Mouse (Mus musculus) kidney, postnatal 0 days (tissue): ENCODE data around the gene Gm10322. TPM values are rescaled to one million over a fixed set of nuclear protein-coding genes. Genes with fewer than 3 reads are reported as not detected.

Experiments used
- ATAC-seq: fragments of 200-750 bp; cut with Nextera tagmentation; replicated peaks from 2 replicates; pipeline ENCODE4 v1.8.0; 2017; ENCODE audit warnings: low read depth, moderate number of reproducible peaks, moderate TSS enrichment, moderate library complexity; ENCODE audit not compliant: low FRiP score
- DNase-seq: peaks from one replicate; pipeline ENCODE4 v3.0.0-alpha.2; 2016; ENCODE audit warnings: low spot score
- H3K27ac ChIP-seq: fragments of 300-500 bp; sonication (generic); 2 replicates; pipeline ENCODE4 v1.5.1; 2014; ENCODE audit warnings: mild to moderate bottlenecking
- H3K27me3 ChIP-seq: fragments of 300-500 bp; sonication (generic); 2 replicates; pipeline ENCODE4 v1.6.1; 2014; ENCODE audit warnings: low read length, mixed read lengths; ENCODE audit not compliant: insufficient read depth
- H3K36me3 ChIP-seq: fragments of 300-500 bp; sonication (generic); 2 replicates; pipeline ENCODE4 v1.6.1; 2014; ENCODE audit warnings: low read length, mixed read lengths; ENCODE audit not compliant: insufficient read depth
- H3K4me1 ChIP-seq: fragments of 300-500 bp; sonication (generic); replicated peaks from 2 replicates; pipeline ENCODE4 v1.6.1; 2014; ENCODE audit warnings: antibody characterized with exemption, low read length, mixed read lengths; ENCODE audit not compliant: insufficient read depth
- H3K4me2 ChIP-seq: fragments of 300-500 bp; sonication (generic); 2 replicates; pipeline ENCODE4 v1.6.1; 2014; ENCODE audit warnings: mild to moderate bottlenecking, low read length, moderate library complexity, mixed read lengths
- H3K4me3 ChIP-seq: fragments of 300-500 bp; sonication (generic); replicated peaks from 2 replicates; pipeline ENCODE4 v1.5.1; 2014; ENCODE audit warnings: low read depth, low read length
- H3K9ac ChIP-seq: fragments of 300-500 bp; sonication (generic); 2 replicates; pipeline ENCODE4 v1.6.1; 2014; ENCODE audit warnings: low read depth, low read length
- H3K9me3 ChIP-seq: fragments of 300-500 bp; sonication (generic); replicated peaks from 2 replicates; pipeline ENCODE4 v1.6.1; 2016; ENCODE audit warnings: low read length, inconsistent platforms, mixed read lengths
- CTCF ChIP-seq: IDR thresholded peaks from 2 replicates; pipeline ENCODE4 v1.5.1; 2016; ENCODE audit warnings: antibody characterized with exemption, low read depth, mild to moderate bottlenecking, moderate library complexity
- WGBS: fragments of 180-500 bp; shearing (Covaris S2); extraction: QIAGEN DNeasy Blood & Tissue Kit; methylation state at CpG from one replicate; pipeline ENCODE4 v1.1.7; 2014; 5-methylcytosine and 5-hydroxymethylcytosine counted together
- polyA plus RNA-seq: library from polyadenylated mRNA; unstranded; fragments of >200 nt; fragmentation: Nextera tagmentation; extraction: Ambion mirVana; gene quantifications from 2 replicates; pipeline ENCODE4 v1.2.1, GENCODE M21; 2015

Gene Gm10322
- polyA plus RNA-seq, 1 experiment from 2014 or later: 0.43 TPM

GRCm38 (mm10) chr10:59628641-59629505 is 13.0 kb downstream of the Gm10322 start:
- H3K27me3 ChIP-seq: no peaks in the 10 kb centered on the region
- H3K27ac ChIP-seq: no peak overlapping the region
- H3K4me2 ChIP-seq: no peak overlapping the region
- no peak for TF ChIP-seq CTCF
- ATAC-seq (no peak), DNase-seq (no peak)
- no peak overlapping the region for H3K9ac ChIP-seq
- no peak overlapping the region for H3K4me3 ChIP-seq
- no peaks in the 10 kb centered on the region for H3K9me3 ChIP-seq
- 58% methylated on average over 17 of the region's 17 CpGs for WGBS
- no peaks in the 10 kb centered on the region for H3K4me1 ChIP-seq
- no peaks in the 10 kb centered on the region for H3K36me3 ChIP-seq

- H3K4me2 ChIP-seq: no peak overlapping the region
- no peak for ATAC-seq
Measured at GRCm38 (mm10) chr10:59629506-59629782, 13.6 kb downstream of the Gm10322 start.

GRCm38 (mm10) chr10:59636048-59636447 is 20.2 kb downstream of the Gm10322 start:
- H3K27ac ChIP-seq: no peak overlapping the region
- no peak overlapping the region for H3K4me3 ChIP-seq
- H3K9me3 ChIP-seq: no peaks in the 10 kb centered on the region
- 0 out of 2 replicates have a peak, but pooled peaks cover 6% of the 10 kb centered on the region for H3K4me1 ChIP-seq
- no peaks in the 10 kb centered on the region for H3K36me3 ChIP-seq
- no peak overlapping the region for H3K4me2 ChIP-seq
- ATAC-seq (no peak), DNase-seq (no peak)
- no peak for TF ChIP-seq CTCF
- H3K9ac ChIP-seq: no peak overlapping the region
- 95% methylated on average over 2 of the region's 2 CpGs for WGBS
- H3K27me3 ChIP-seq: no peaks in the 10 kb centered on the region

More at GRCm38 (mm10) chr10:59629506-59629782, 13.6 kb downstream of the Gm10322 start:
- Histone ChIP-seq H3K27ac (no peak overlapping the region), H3K9me3 (no peaks in the 10 kb centered on the region), H3K9ac (no peak overlapping the region), H3K36me3 (no peaks in the 10 kb centered on the region), H3K4me3 (no peak overlapping the region), H3K4me1 (no peaks in the 10 kb centered on the region), H3K27me3 (no peaks in the 10 kb centered on the region)
- DNase-seq: no peak
- WGBS: 72% methylated on average over 4 of the region's 4 CpGs
- TF ChIP-seq CTCF: no peak

DNA sequence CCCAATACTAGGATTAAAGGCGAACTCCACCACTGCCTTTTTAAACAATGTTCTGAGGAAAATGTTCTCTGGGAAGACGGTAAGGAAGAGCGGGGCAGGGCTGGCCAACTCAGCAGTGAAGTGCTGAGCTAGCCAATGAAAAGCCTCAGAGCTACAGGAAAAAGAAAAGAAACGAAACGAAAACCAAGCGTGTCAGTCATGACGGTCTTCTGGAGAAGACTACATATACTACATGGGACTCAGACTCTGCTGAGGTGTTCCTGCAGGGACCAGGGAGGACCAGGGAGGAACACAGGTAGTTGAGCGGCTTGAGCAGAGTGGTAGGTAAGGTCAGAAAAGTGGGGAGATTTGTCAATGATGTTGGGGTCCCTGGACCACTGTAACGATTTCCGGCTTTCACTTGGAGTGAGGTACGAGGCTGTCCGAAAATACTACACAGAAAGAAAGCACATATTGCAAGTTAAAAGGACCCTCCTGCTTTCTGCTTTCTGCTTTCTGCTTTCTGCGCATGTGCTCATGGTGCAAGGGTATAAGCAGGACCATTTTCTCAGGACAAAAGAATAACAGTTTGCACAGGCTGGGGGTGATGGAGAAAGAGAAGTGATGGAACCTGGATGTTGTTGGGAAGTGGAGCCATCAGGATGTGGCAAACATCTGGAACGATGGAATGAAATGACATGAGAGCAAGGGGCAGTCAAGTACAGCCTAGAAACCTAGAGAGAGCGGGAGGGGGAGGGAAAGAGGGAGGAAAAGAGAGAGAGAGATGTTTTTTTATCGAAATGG is 21.1 kb downstream of the Gm10322 start:
- no peak for ATAC-seq
- TF ChIP-seq CTCF: no peak
- H3K4me1 ChIP-seq: 0 out of 2 replicates have a peak, but pooled peaks cover 6% of the 10 kb centered on the region

GRCm38 (mm10) chr10:59637596-59638124 is 21.8 kb downstream of the Gm10322 start:
- Histone ChIP-seq H3K9me3 (no peaks in the 10 kb centered on the region), H3K4me2 (peak overlapping the region; percentile 46), H3K9ac (no peak overlapping the region), H3K27me3 (no peaks in the 10 kb centered on the region), H3K36me3 (no peaks in the 10 kb centered on the region), H3K4me3 (no peak overlapping the region; the same call in 1 of the 2 replicates), H3K4me1 (0 out of 2 replicates have a peak, but pooled peaks cover 6% of the 10 kb centered on the region), H3K27ac (no peak overlapping the region)
- ATAC-seq (no peak), DNase-seq (peak; percentile 73)
- WGBS: 30% methylated on average over 7 of the region's 7 CpGs
- TF ChIP-seq CTCF: no peak

More for the DNA sequence above, 21.1 kb downstream of the Gm10322 start:
- Histone ChIP-seq H3K27me3 (no peaks in the 10 kb centered on the region), H3K36me3 (no peaks in the 10 kb centered on the region), H3K9ac (no peak overlapping the region), H3K4me3 (peak overlapping the region; percentile 26), H3K4me2 (peak overlapping the region; percentile 46), H3K27ac (peak overlapping the region; percentile 57), H3K9me3 (no peaks in the 10 kb centered on the region)
- WGBS: 52% methylated on average over 16 of the region's 16 CpGs
- peak; percentile 66 for DNase-seq

DNA sequence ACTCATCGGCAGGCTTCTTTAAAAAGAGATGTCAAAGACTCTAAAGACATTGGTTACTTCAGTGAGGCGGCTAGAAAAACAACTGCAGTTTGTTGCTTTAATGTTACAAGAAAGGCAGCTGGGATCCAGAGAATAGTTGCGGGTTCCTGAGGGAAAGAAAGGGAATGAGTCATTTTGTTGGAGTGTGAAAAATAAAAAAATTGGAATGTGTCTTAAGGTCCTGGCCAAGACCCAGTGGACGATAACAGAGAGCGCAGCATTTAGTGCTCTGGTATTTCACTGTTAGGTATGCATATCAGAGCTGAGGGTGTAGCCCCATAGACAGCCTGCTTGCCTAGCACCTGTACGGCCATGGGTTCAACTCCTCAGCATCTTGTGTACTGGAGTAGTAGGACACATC is 22.7 kb downstream of the Gm10322 start:
- Histone ChIP-seq H3K27ac (no peak overlapping the region), H3K4me2 (no peak overlapping the region), H3K9me3 (no peaks in the 10 kb centered on the region), H3K4me3 (no peak overlapping the region), H3K4me1 (0 out of 2 replicates have a peak, but pooled peaks cover 6% of the 10 kb centered on the region), H3K9ac (no peak overlapping the region), H3K36me3 (no peaks in the 10 kb centered on the region), H3K27me3 (no peaks in the 10 kb centered on the region)
- 58% methylated on average over 6 of the region's 6 CpGs for WGBS
- ATAC-seq: no peak
- TF ChIP-seq CTCF: no peak
- DNase-seq: peak; percentile 59
